18 mouse cellular contexts compared by ENCODE assay signal in the genomic region with DNA sequence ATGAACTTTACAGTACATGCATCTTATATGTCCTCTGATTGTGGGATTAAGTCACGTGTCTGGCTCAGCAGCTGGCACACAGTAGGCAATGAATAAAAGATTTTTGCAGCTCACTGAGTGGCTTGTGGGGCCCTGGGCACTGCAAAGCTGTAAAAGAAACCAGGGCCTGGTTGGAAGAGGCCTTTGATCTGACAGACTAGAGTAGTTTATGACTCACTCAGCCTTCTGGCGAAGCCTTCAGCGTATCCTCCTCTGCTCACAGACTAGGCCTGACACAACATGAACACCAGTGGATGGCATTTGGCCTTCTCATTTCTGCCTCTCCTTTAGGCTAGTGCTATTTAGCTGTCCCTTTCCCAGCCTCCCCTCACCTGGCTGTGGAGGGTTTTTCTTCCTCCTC.
DNase-seq lines count a peak whose midpoint lies in the region; ATAC-seq lines count a peak whose summit lies in the region.
"Had no signal": no experiment of that assay in that cellular context is flagged by ENCODE, and none has a peak within 500 bp of the region (broad histone marks: within the 10 kb centered on the region; RNA-seq: fewer than 3 reads in every experiment).

No protein-coding gene starts in this region.

- no peaks in the 10 kb centered on the region for H3K9me3 ChIP-seq in heart, embryonic 10.5 days
- H3K9me3 ChIP-seq in limb, embryonic 10.5 days (replicated peaks): no peaks in the 10 kb centered on the region
- H3K9me3 ChIP-seq: forebrain, embryonic 13.5 days; heart, embryonic 15.5 days; hindbrain, embryonic 13.5 days; liver, embryonic 13.5 days; megakaryocyte, embryonic 14.5 days had no signal

- WGBS in heart, embryonic 10.5 days: 68% methylated on average over 3 of the region's 3 CpGs
- WGBS in limb, embryonic 10.5 days: 14% methylated on average over 3 of the region's 3 CpGs

- intact Hi-C loops in heart, postnatal 25 days (cut with DNase I): loop anchor here (10.0 kb wide), 1 partner anchor 895 kb away; a partner anchor contains a TSS
- intact Hi-C loops in left cerebral cortex, postnatal 14 days (cut with DNase I): no loop called here

- no peaks in the 10 kb centered on the region for H3K27me3 ChIP-seq in heart, embryonic 10.5 days (ENCODE audit: insufficient read depth, poor library complexity, severe bottlenecking)
- H3K27me3 ChIP-seq in limb, embryonic 10.5 days (ENCODE audit: low read depth, poor library complexity, severe bottlenecking): 0 out of 2 replicates have a peak, but pooled peaks cover 6% of the 10 kb centered on the region
- H3K27me3 ChIP-seq: forebrain, embryonic 13.5 days; heart, embryonic 15.5 days; hindbrain, embryonic 13.5 days; liver, embryonic 13.5 days; megakaryocyte, embryonic 14.5 days had no signal

- no peak for ATAC-seq in activated CD4-positive, CD25-positive, alpha-beta regulatory T cell, adult 4 months
- ATAC-seq: forebrain, embryonic 13.5 days had no signal

- 0 out of 2 replicates have a peak overlapping the region, but pooled peaks have one; percentile 42 for H3K27ac ChIP-seq in heart, embryonic 10.5 days
- peak overlapping the region; percentile 53; the same call in 1 of the 2 replicates for H3K27ac ChIP-seq in limb, embryonic 10.5 days
- H3K27ac ChIP-seq: forebrain, embryonic 13.5 days; heart, embryonic 15.5 days; hindbrain, embryonic 13.5 days; liver, embryonic 13.5 days had no signal

- no peaks in the 10 kb centered on the region for H3K36me3 ChIP-seq in heart, embryonic 10.5 days
- H3K36me3 ChIP-seq in limb, embryonic 10.5 days: no peaks in the 10 kb centered on the region
- H3K36me3 ChIP-seq: heart, embryonic 15.5 days; hindbrain, embryonic 13.5 days; liver, embryonic 13.5 days had no signal

- peak; percentile 72 for DNase-seq in heart, embryonic 10.5 days (ENCODE audit: low spot score)
- no peak for DNase-seq in heart, postnatal 25 days (ENCODE audit: low spot score)
- DNase-seq in Muller cell, postnatal 12 days (ENCODE audit: inconsistent ontology term): peak; percentile 36
- peak; percentile 50 to 53 for DNase-seq in adrenal gland, postnatal 36 days
- DNase-seq in limb, embryonic 10.5 days (ENCODE audit: low spot score): no peak
- DNase-seq in lung, postnatal 25 days (ENCODE audit: low spot score): no peak
- no peak for DNase-seq in left cerebral cortex, postnatal 14 days (ENCODE audit: low spot score in 2 of 2)
- DNase-seq: B cell, adult 2 months; cerebellum, adult 18-20 months; kidney, adult 18-20 months; layer of hippocampus, adult 9-11 months; liver, embryonic 13.5 days; thymus, postnatal 36 days had no signal

- no peak overlapping the region for H3K4me3 ChIP-seq in heart, embryonic 10.5 days
- H3K4me3 ChIP-seq in limb, embryonic 10.5 days: no peak overlapping the region
- H3K4me3 ChIP-seq: forebrain, embryonic 13.5 days; heart, embryonic 15.5 days; hindbrain, embryonic 13.5 days; liver, embryonic 13.5 days; megakaryocyte, embryonic 14.5 days had no signal

- peaks cover 20% of the 10 kb centered on the region for H3K4me1 ChIP-seq in heart, embryonic 10.5 days
- peaks cover 50% of the 10 kb centered on the region for H3K4me1 ChIP-seq in limb, embryonic 10.5 days
- H3K4me1 ChIP-seq: hindbrain, embryonic 13.5 days; liver, embryonic 13.5 days; megakaryocyte, embryonic 14.5 days had no signal

Comparison
In these comparisons a context has a peak if more than half of its experiments do, and no peak if none do; other contexts are left out.
1. DNase-seq: peak in heart, embryonic 10.5 days (single experiment), Muller cell, postnatal 12 days (single experiment) and adrenal gland, postnatal 36 days (2 of 2); none in heart, postnatal 25 days (single experiment), limb, embryonic 10.5 days (single experiment), lung, postnatal 25 days (single experiment) and left cerebral cortex, postnatal 14 days (0 of 2).